Mouse (Mus musculus): ENCODE measurements at regions not wholly inside any gene's neighbourhood (a gene's known extent, or its start where the extent isn't known, plus 50 kb on each side); places are given as distances from the start of the nearest gene placed in this dataset.

- Histone ChIP-seq H3K79me2 (ENCODE audit: control insufficient read depth, insufficient read depth) (no peaks in the 10 kb centered on the region), H3K36me3 (ENCODE audit: control insufficient read depth, insufficient read depth) (no peaks in the 10 kb centered on the region), H3K4me2 (ENCODE audit: low read depth) (no peak overlapping the region), H3K4me3 (no peak overlapping the region), H3ac (ENCODE audit: control insufficient read depth, insufficient read length) (no peak overlapping the region), H3K27me3 (ENCODE audit: control insufficient read depth, insufficient read depth, insufficient read length) (no peaks in the 10 kb centered on the region)
- TF ChIP-seq TCF12 (IDR thresholded peaks at IDR 0.05; ENCODE audit: insufficient read depth, poor library complexity, severe bottlenecking) (no peak), USF1 (IDR thresholded peaks at IDR 0.05; ENCODE audit: low read depth) (no peak), CEBPB (IDR thresholded peaks at IDR 0.05; ENCODE audit: insufficient read depth, poor library complexity, severe bottlenecking) (no peak), MYOD1 (IDR thresholded peaks at IDR 0.05; ENCODE audit: control insufficient read depth in 1 of 3, insufficient read length in 2 of 3, low read depth in 2 of 3) (no peak), MAX (IDR thresholded peaks at IDR 0.05; ENCODE audit: low read depth) (no peak), POLR2AphosphoS2 (IDR thresholded peaks at IDR 0.05; ENCODE audit: insufficient read length, low read depth) (no peak)
Measured at GRCm38 (mm10) chr8:8774496-8775015, 84.2 kb upstream of the Arglu1 start.

- Histone ChIP-seq H3K4me2 (ENCODE audit: low read depth) (no peak overlapping the region), H3ac (ENCODE audit: control insufficient read depth, insufficient read length) (no peak overlapping the region), H3K36me3 (ENCODE audit: control insufficient read depth, insufficient read depth) (no peaks in the 10 kb centered on the region), H3K27me3 (ENCODE audit: control insufficient read depth, insufficient read depth, insufficient read length) (no peaks in the 10 kb centered on the region), H3K4me3 (no peak overlapping the region), H3K79me2 (ENCODE audit: control insufficient read depth, insufficient read depth) (no peaks in the 10 kb centered on the region)
- TF ChIP-seq MAX (IDR thresholded peaks at IDR 0.05; ENCODE audit: low read depth) = no peak
- no peak for TF ChIP-seq SRF (IDR thresholded peaks at IDR 0.05; ENCODE audit: control insufficient read depth, insufficient read length, low read depth)
- TF ChIP-seq POLR2AphosphoS2 (IDR thresholded peaks at IDR 0.05; ENCODE audit: insufficient read length, low read depth) = no peak
- TF ChIP-seq MYOD1 (IDR thresholded peaks at IDR 0.05; ENCODE audit: control insufficient read depth in 1 of 3, insufficient read length in 2 of 3, low read depth in 2 of 3) = no peak
- no peak for TF ChIP-seq USF1 (IDR thresholded peaks at IDR 0.05; ENCODE audit: low read depth)
- no peak for TF ChIP-seq E2F4 (IDR thresholded peaks at IDR 0.05; ENCODE audit: insufficient read depth)
- TF ChIP-seq POLR2A (IDR thresholded peaks at IDR 0.05; ENCODE audit: insufficient read length, low read depth) = no peak
- TF ChIP-seq REST (IDR thresholded peaks at IDR 0.05; ENCODE audit: insufficient read depth, insufficient read length) = no peak
- TF ChIP-seq TCF12 (IDR thresholded peaks at IDR 0.05; ENCODE audit: insufficient read depth, poor library complexity, severe bottlenecking) = no peak
- no peak for TF ChIP-seq CEBPB (IDR thresholded peaks at IDR 0.05; ENCODE audit: insufficient read depth, poor library complexity, severe bottlenecking)
- no peak for TF ChIP-seq TCF3 (IDR thresholded peaks at IDR 0.05; ENCODE audit: insufficient read length, low read depth)
- TF ChIP-seq MYOG (IDR thresholded peaks at IDR 0.05; ENCODE audit: control insufficient read depth in 1 of 3, insufficient read depth in 1 of 3, insufficient read length in 2 of 3, low read depth in 2 of 3) = no peak
Measured at GRCm38 (mm10) chr8:8772424-8772823, 82.1 kb upstream of the Arglu1 start.

DNA sequence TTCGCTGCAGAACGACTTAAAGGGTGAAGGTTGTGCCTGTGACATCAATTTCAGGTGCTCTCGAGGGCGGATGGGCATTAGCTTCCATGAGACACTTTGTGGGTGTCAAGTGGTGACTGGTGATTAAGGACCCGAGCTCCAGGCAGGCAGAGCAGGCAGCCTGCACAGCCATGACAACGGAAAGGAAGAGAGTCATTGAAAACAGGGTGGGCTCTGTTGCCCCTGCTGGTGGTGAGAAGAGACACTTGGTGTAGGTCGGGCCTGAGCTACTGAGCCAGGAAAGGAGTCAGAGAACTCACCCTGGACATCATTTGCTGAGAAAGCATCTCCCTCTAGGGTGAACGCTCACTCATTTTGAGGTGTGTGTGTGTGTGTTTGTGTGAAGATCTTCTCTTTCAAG lies 80.1 kb upstream of the Arglu1 start:
- Histone ChIP-seq H3K4me2 (ENCODE audit: low read depth) (no peak overlapping the region), H3K27me3 (ENCODE audit: control insufficient read depth, insufficient read depth, insufficient read length) (no peaks in the 10 kb centered on the region), H3K79me2 (ENCODE audit: control insufficient read depth, insufficient read depth) (no peaks in the 10 kb centered on the region), H3K4me3 (no peak overlapping the region), H3K36me3 (ENCODE audit: control insufficient read depth, insufficient read depth) (no peaks in the 10 kb centered on the region), H3ac (ENCODE audit: control insufficient read depth, insufficient read length) (no peak overlapping the region)
- TF ChIP-seq E2F4 (IDR thresholded peaks at IDR 0.05; ENCODE audit: insufficient read depth) (no peak), POLR2AphosphoS2 (IDR thresholded peaks at IDR 0.05; ENCODE audit: insufficient read length, low read depth) (no peak), REST (IDR thresholded peaks at IDR 0.05; ENCODE audit: insufficient read depth, insufficient read length) (no peak), MYOG (IDR thresholded peaks at IDR 0.05; ENCODE audit: control insufficient read depth in 1 of 3, insufficient read depth in 1 of 3, insufficient read length in 2 of 3, low read depth in 2 of 3) (no peak), MYOD1 (IDR thresholded peaks at IDR 0.05; ENCODE audit: control insufficient read depth in 1 of 3, insufficient read length in 2 of 3, low read depth in 2 of 3) (no peak), CEBPB (IDR thresholded peaks at IDR 0.05; ENCODE audit: insufficient read depth, poor library complexity, severe bottlenecking) (no peak), POLR2A (IDR thresholded peaks at IDR 0.05; ENCODE audit: insufficient read length, low read depth) (no peak), TCF12 (IDR thresholded peaks at IDR 0.05; ENCODE audit: insufficient read depth, poor library complexity, severe bottlenecking) (no peak), TCF3 (IDR thresholded peaks at IDR 0.05; ENCODE audit: insufficient read length, low read depth) (no peak), USF1 (IDR thresholded peaks at IDR 0.05; ENCODE audit: low read depth) (no peak), MAX (IDR thresholded peaks at IDR 0.05; ENCODE audit: low read depth) (no peak), SRF (IDR thresholded peaks at IDR 0.05; ENCODE audit: control insufficient read depth, insufficient read length, low read depth) (no peak)

- Histone ChIP-seq H3ac (ENCODE audit: control insufficient read depth, insufficient read length) (no peak overlapping the region), H3K36me3 (ENCODE audit: control insufficient read depth, insufficient read depth) (no peaks in the 10 kb centered on the region), H3K4me3 (no peak overlapping the region), H3K79me2 (ENCODE audit: control insufficient read depth, insufficient read depth) (no peaks in the 10 kb centered on the region), H3K27me3 (ENCODE audit: control insufficient read depth, insufficient read depth, insufficient read length) (peaks cover 20% of the 10 kb centered on the region), H3K4me2 (ENCODE audit: low read depth) (no peak overlapping the region)
- no peak for TF ChIP-seq MYOD1 (IDR thresholded peaks at IDR 0.05; ENCODE audit: control insufficient read depth in 1 of 3, insufficient read length in 2 of 3, low read depth in 2 of 3)
- no peak for TF ChIP-seq E2F4 (IDR thresholded peaks at IDR 0.05; ENCODE audit: insufficient read depth)
- no peak for TF ChIP-seq TCF12 (IDR thresholded peaks at IDR 0.05; ENCODE audit: insufficient read depth, poor library complexity, severe bottlenecking)
- no peak for TF ChIP-seq MAX (IDR thresholded peaks at IDR 0.05; ENCODE audit: low read depth)
- TF ChIP-seq POLR2AphosphoS2 (IDR thresholded peaks at IDR 0.05; ENCODE audit: insufficient read length, low read depth) = no peak
- TF ChIP-seq CEBPB (IDR thresholded peaks at IDR 0.05; ENCODE audit: insufficient read depth, poor library complexity, severe bottlenecking) = no peak
- TF ChIP-seq TCF3 (IDR thresholded peaks at IDR 0.05; ENCODE audit: insufficient read length, low read depth) = no peak
- TF ChIP-seq SRF (IDR thresholded peaks at IDR 0.05; ENCODE audit: control insufficient read depth, insufficient read length, low read depth) = no peak
- no peak for TF ChIP-seq POLR2A (IDR thresholded peaks at IDR 0.05; ENCODE audit: insufficient read length, low read depth)
- TF ChIP-seq USF1 (IDR thresholded peaks at IDR 0.05; ENCODE audit: low read depth) = no peak
- TF ChIP-seq MYOG (IDR thresholded peaks at IDR 0.05; ENCODE audit: control insufficient read depth in 1 of 3, insufficient read depth in 1 of 3, insufficient read length in 2 of 3, low read depth in 2 of 3) = no peak
Measured at GRCm38 (mm10) chr8:8762354-8762753, 72.0 kb upstream of the Arglu1 start.
